Mouse (Mus musculus): ENCODE measurements around the gene Ypel2. TPM values are rescaled to one million over a fixed set of nuclear protein-coding genes. Genes with fewer than 3 reads are reported as not detected.

Gene Ypel2
- total and polyA plus RNA-seq, 3 experiments, result 0.23 to 0.52 TPM; not detected in 1

DNA sequence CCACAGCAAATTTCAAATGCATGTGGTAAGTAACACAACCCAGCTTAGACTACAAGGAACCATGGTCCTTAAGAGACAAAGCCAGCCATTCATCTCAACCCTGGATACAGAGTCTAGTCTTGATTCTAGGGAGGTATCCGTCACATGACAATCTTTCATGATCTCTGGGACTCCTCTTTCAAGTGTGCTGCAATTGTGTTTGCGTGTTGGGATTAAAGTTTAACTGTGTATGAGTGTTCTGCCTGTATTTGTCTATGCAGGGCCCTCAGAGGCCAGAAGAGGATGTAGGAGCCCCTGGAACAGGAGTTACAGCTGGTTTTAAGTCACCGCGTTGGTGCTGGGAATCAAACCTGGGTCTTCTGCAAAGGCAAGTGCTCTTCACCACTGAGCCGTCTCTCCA, 16.3 kb downstream of the Ypel2 start:
- H3K36me3 ChIP-seq (ENCODE audit: control insufficient read depth in 1 of 2, insufficient read depth in 2 of 2, low read length in 2 of 2), result no peaks in the 10 kb centered on the region
- H3K9ac ChIP-seq (ENCODE audit: control insufficient read depth, low read depth, low read length, poor library complexity, severe bottlenecking), result no peak overlapping the region
- no peaks in the 10 kb centered on the region for H3K79me2 ChIP-seq (ENCODE audit: control insufficient read depth, insufficient read depth, low read length, poor library complexity)
- no peak for DNase-seq (ENCODE audit: low read depth, low spot score)
- H3K27ac ChIP-seq (ENCODE audit: control insufficient read depth, low read depth, low read length), result no peak overlapping the region
- no peak overlapping the region for H3K4me3 ChIP-seq (ENCODE audit: control insufficient read depth in 1 of 2, insufficient read depth in 1 of 2, low read depth in 2 of 2, low read length in 2 of 2)
- TF ChIP-seq NELFE (IDR thresholded peaks at IDR 0.05; ENCODE audit: low read depth, low read length) (no peak), POLR2AphosphoS5 (IDR thresholded peaks at IDR 0.05; ENCODE audit: borderline replicate concordance, low read depth, low read length) (no peak), ELF1 (IDR thresholded peaks at IDR 0.05; ENCODE audit: low read depth, low read length) (no peak), TAL1 (IDR thresholded peaks at IDR 0.05; ENCODE audit: low read length) (no peak), KAT2A (conservative IDR thresholded peaks at IDR 0.05; ENCODE audit: low read depth, low read length) (no peak), SIN3A (IDR thresholded peaks at IDR 0.05; ENCODE audit: low read length) (no peak), POLR2AphosphoS2 (IDR thresholded peaks at IDR 0.05; ENCODE audit: low read length) (no peak), TCF12 (IDR thresholded peaks at IDR 0.05; ENCODE audit: low read depth, low read length) (no peak), ETS1 (IDR thresholded peaks at IDR 0.05; ENCODE audit: low read depth, low read length) (no peak), RAD21 (IDR thresholded peaks at IDR 0.05; ENCODE audit: low read depth, low read length) (no peak), SMC3 (IDR thresholded peaks at IDR 0.05; ENCODE audit: low read depth, low read length) (no peak)
- H3K9me3 ChIP-seq (replicated peaks; ENCODE audit: insufficient read depth, low read length), result no peaks in the 10 kb centered on the region
- no peaks in the 10 kb centered on the region for H3K27me3 ChIP-seq (ENCODE audit: control insufficient read depth in 1 of 2, insufficient read depth in 2 of 2, low read length in 2 of 2)
- H3K4me1 ChIP-seq (ENCODE audit: control insufficient read depth in 1 of 2, insufficient read depth in 2 of 2, low read length in 2 of 2), result no peaks in the 10 kb centered on the region

GRCm38 (mm10) chr11:86974401-86974800, 19.1 kb downstream of the Ypel2 start:
- DNase-seq (ENCODE audit: low read depth, low spot score), result no peak
- H3K27me3 ChIP-seq (ENCODE audit: control insufficient read depth in 1 of 2, insufficient read depth in 2 of 2, low read length in 2 of 2), result no peaks in the 10 kb centered on the region
- TF ChIP-seq CHD1 (IDR thresholded peaks at IDR 0.05; ENCODE audit: low read depth, low read length) (no peak), ETS1 (IDR thresholded peaks at IDR 0.05; ENCODE audit: low read depth, low read length) (no peak), USF1 (IDR thresholded peaks at IDR 0.05; ENCODE audit: low read depth, low read length) (no peak), CHD2 (IDR thresholded peaks at IDR 0.05; ENCODE audit: low read length) (no peak), KAT2A (conservative IDR thresholded peaks at IDR 0.05; ENCODE audit: low read depth, low read length) (no peak), POLR2AphosphoS2 (IDR thresholded peaks at IDR 0.05; ENCODE audit: low read length) (no peak), CTCF (IDR thresholded peaks at IDR 0.05 in 2 of 3, conservative IDR thresholded peaks at IDR 0.05 in 1 of 3; ENCODE audit: control insufficient read depth in 1 of 3, insufficient read depth in 1 of 3, low read depth in 2 of 3, low read length in 3 of 3, poor library complexity in 1 of 3, severe bottlenecking in 1 of 3) (no peak), MAX (IDR thresholded peaks at IDR 0.05; ENCODE audit: low read length) (no peak), TAL1 (IDR thresholded peaks at IDR 0.05; ENCODE audit: low read length) (no peak), MXI1 (IDR thresholded peaks at IDR 0.05; ENCODE audit: low read depth, low read length) (no peak), NELFE (IDR thresholded peaks at IDR 0.05; ENCODE audit: low read depth, low read length) (no peak), GATA1 (IDR thresholded peaks at IDR 0.05; ENCODE audit: low read depth, low read length) (no peak), RCOR1 (IDR thresholded peaks at IDR 0.05; ENCODE audit: low read depth, low read length) (no peak), TBP (IDR thresholded peaks at IDR 0.05; ENCODE audit: low read depth, low read length) (no peak), GABPA (IDR thresholded peaks at IDR 0.05; ENCODE audit: low read depth, low read length) (no peak), NRF1 (IDR thresholded peaks at IDR 0.05; ENCODE audit: insufficient read depth, low read depth, low read length, poor library complexity, severe bottlenecking) (no peak), ZNF384 (IDR thresholded peaks at IDR 0.05; ENCODE audit: low read depth, low read length) (no peak), POLR2AphosphoS5 (IDR thresholded peaks at IDR 0.05; ENCODE audit: borderline replicate concordance, low read depth, low read length) (no peak), RAD21 (IDR thresholded peaks at IDR 0.05; ENCODE audit: low read depth, low read length) (no peak), ZMIZ1 (IDR thresholded peaks at IDR 0.05; ENCODE audit: low read depth, low read length) (no peak)
- no peaks in the 10 kb centered on the region for H3K36me3 ChIP-seq (ENCODE audit: control insufficient read depth in 1 of 2, insufficient read depth in 2 of 2, low read length in 2 of 2)
- H3K9ac ChIP-seq (ENCODE audit: control insufficient read depth, low read depth, low read length, poor library complexity, severe bottlenecking), result no peak overlapping the region
- no peaks in the 10 kb centered on the region for H3K4me1 ChIP-seq (ENCODE audit: control insufficient read depth in 1 of 2, insufficient read depth in 2 of 2, low read length in 2 of 2)
- no peak overlapping the region for H3K4me3 ChIP-seq (ENCODE audit: control insufficient read depth in 1 of 2, insufficient read depth in 1 of 2, low read depth in 2 of 2, low read length in 2 of 2)
- H3K9me3 ChIP-seq (replicated peaks; ENCODE audit: insufficient read depth, low read length), result no peaks in the 10 kb centered on the region
- no peaks in the 10 kb centered on the region for H3K79me2 ChIP-seq (ENCODE audit: control insufficient read depth, insufficient read depth, low read length, poor library complexity)
- H3K27ac ChIP-seq (ENCODE audit: control insufficient read depth, low read depth, low read length), result no peak overlapping the region
